Mouse (Mus musculus): ENCODE measurements at regions not wholly inside any gene's neighbourhood (a gene's known extent, or its start where the extent isn't known, plus 50 kb on each side); places are given as distances from the start of the nearest gene placed in this dataset.

- WGBS = 85% methylated on average over 2 of the region's 2 CpGs
- H3K9ac ChIP-seq (replicated peaks; ENCODE audit: low read length) = no peak overlapping the region
- no peak overlapping the region for H3K4me3 ChIP-seq (ENCODE audit: low read length)
- H3K36me3 ChIP-seq (ENCODE audit: insufficient read depth, low read length) = no peaks in the 10 kb centered on the region
- no peaks in the 10 kb centered on the region for H3K27me3 ChIP-seq (ENCODE audit: insufficient read depth, low read length)
- ATAC-seq (no peak), DNase-seq (ENCODE audit: low spot score) (no peak)
- H3K4me1 ChIP-seq (ENCODE audit: insufficient read depth, low read length) = no peaks in the 10 kb centered on the region
- TF ChIP-seq CTCF (IDR thresholded peaks at IDR 0.05; ENCODE audit: low read depth) = no peak
- H3K4me2 ChIP-seq (ENCODE audit: low read depth, low read length) = no peak overlapping the region
- H3K27ac ChIP-seq = no peak overlapping the region
- H3K9me3 ChIP-seq (ENCODE audit: low read length) = no peaks in the 10 kb centered on the region
Observed at GRCm38 (mm10) chr17:82378248-82378820, 640.2 kb upstream of the Slc8a1 start.

GRCm38 (mm10) chr17:82377176-82377592 is 639.0 kb upstream of the Slc8a1 start:
- Histone ChIP-seq H3K4me1 (ENCODE audit: insufficient read depth, low read length) (no peaks in the 10 kb centered on the region), H3K9me3 (ENCODE audit: low read length) (no peaks in the 10 kb centered on the region), H3K9ac (replicated peaks; ENCODE audit: low read length) (no peak overlapping the region), H3K27ac (no peak overlapping the region), H3K4me2 (ENCODE audit: low read depth, low read length) (no peak overlapping the region), H3K27me3 (ENCODE audit: insufficient read depth, low read length) (no peaks in the 10 kb centered on the region), H3K36me3 (ENCODE audit: insufficient read depth, low read length) (no peaks in the 10 kb centered on the region), H3K4me3 (ENCODE audit: low read length) (no peak overlapping the region)
- DNase-seq (ENCODE audit: low spot score) (no peak), ATAC-seq (no peak)
- 90% methylated on average over 1 of the region's 1 CpGs for whole genome bisulfite sequencing
- no peak for TF ChIP-seq CTCF (IDR thresholded peaks at IDR 0.05; ENCODE audit: low read depth)

GRCm38 (mm10) chr17:82367876-82368275 is 629.7 kb upstream of the Slc8a1 start:
- DNase-seq (ENCODE audit: low spot score) = no peak
- no peak for TF ChIP-seq CTCF (IDR thresholded peaks at IDR 0.05; ENCODE audit: low read depth)

GRCm38 (mm10) chr17:82366001-82366400 is 627.8 kb upstream of the Slc8a1 start:
- Histone ChIP-seq H3K4me2 (ENCODE audit: low read depth, low read length) (no peak overlapping the region), H3K27me3 (ENCODE audit: insufficient read depth, low read length) (no peaks in the 10 kb centered on the region), H3K36me3 (ENCODE audit: insufficient read depth, low read length) (no peaks in the 10 kb centered on the region), H3K4me1 (ENCODE audit: insufficient read depth, low read length) (no peaks in the 10 kb centered on the region), H3K4me3 (ENCODE audit: low read length) (no peak overlapping the region), H3K9ac (replicated peaks; ENCODE audit: low read length) (no peak overlapping the region), H3K9me3 (ENCODE audit: low read length) (no peaks in the 10 kb centered on the region), H3K27ac (no peak overlapping the region)
- no peak for TF ChIP-seq CTCF (IDR thresholded peaks at IDR 0.05; ENCODE audit: low read depth)
- DNase-seq (ENCODE audit: low spot score) (no peak), ATAC-seq (no peak)
- WGBS = 90% methylated on average over 4 of the region's 4 CpGs

More at GRCm38 (mm10) chr17:82367876-82368275, 629.7 kb upstream of the Slc8a1 start:
- Histone ChIP-seq H3K9ac (replicated peaks; ENCODE audit: low read length) (no peak overlapping the region), H3K4me2 (ENCODE audit: low read depth, low read length) (no peak overlapping the region), H3K4me1 (ENCODE audit: insufficient read depth, low read length) (no peaks in the 10 kb centered on the region), H3K27ac (no peak overlapping the region), H3K9me3 (ENCODE audit: low read length) (no peaks in the 10 kb centered on the region), H3K36me3 (ENCODE audit: insufficient read depth, low read length) (no peaks in the 10 kb centered on the region), H3K27me3 (ENCODE audit: insufficient read depth, low read length) (no peaks in the 10 kb centered on the region), H3K4me3 (ENCODE audit: low read length) (no peak overlapping the region)
- ATAC-seq = no peak

GRCm38 (mm10) chr17:82348636-82349035 is 610.5 kb upstream of the Slc8a1 start:
- DNase-seq (ENCODE audit: low spot score) = no peak
- no peak overlapping the region for H3K27ac ChIP-seq
- H3K4me3 ChIP-seq (ENCODE audit: low read length) = no peak overlapping the region
- no peak overlapping the region for H3K4me2 ChIP-seq (ENCODE audit: low read depth, low read length)
- H3K9ac ChIP-seq (replicated peaks; ENCODE audit: low read length) = no peak overlapping the region
- no peaks in the 10 kb centered on the region for H3K4me1 ChIP-seq (ENCODE audit: insufficient read depth, low read length)
- H3K9me3 ChIP-seq (ENCODE audit: low read length) = no peaks in the 10 kb centered on the region
- ATAC-seq = no peak
- no peaks in the 10 kb centered on the region for H3K27me3 ChIP-seq (ENCODE audit: insufficient read depth, low read length)
- no peak for TF ChIP-seq CTCF (IDR thresholded peaks at IDR 0.05; ENCODE audit: low read depth)
- H3K36me3 ChIP-seq (ENCODE audit: insufficient read depth, low read length) = no peaks in the 10 kb centered on the region

- H3K9me3 ChIP-seq (ENCODE audit: low read length) = no peaks in the 10 kb centered on the region
- H3K27me3 ChIP-seq (ENCODE audit: insufficient read depth, low read length) = no peaks in the 10 kb centered on the region
- DNase-seq (ENCODE audit: low spot score) (no peak), ATAC-seq (no peak)
- H3K9ac ChIP-seq (replicated peaks; ENCODE audit: low read length) = no peak overlapping the region
- no peak overlapping the region for H3K27ac ChIP-seq
- 93% methylated on average over 5 of the region's 5 CpGs for WGBS
- H3K4me2 ChIP-seq (ENCODE audit: low read depth, low read length) = no peak overlapping the region
- TF ChIP-seq CTCF (IDR thresholded peaks at IDR 0.05; ENCODE audit: low read depth) = no peak
- H3K4me1 ChIP-seq (ENCODE audit: insufficient read depth, low read length) = no peaks in the 10 kb centered on the region
- no peaks in the 10 kb centered on the region for H3K36me3 ChIP-seq (ENCODE audit: insufficient read depth, low read length)
- H3K4me3 ChIP-seq (ENCODE audit: low read length) = no peak overlapping the region
Observed at GRCm38 (mm10) chr17:82331429-82331828, 593.3 kb upstream of the Slc8a1 start.

GRCm38 (mm10) chr17:82312191-82312590 is 574.0 kb upstream of the Slc8a1 start:
- DNase-seq (ENCODE audit: low spot score) (no peak), ATAC-seq (no peak)
- Histone ChIP-seq H3K27ac (no peak overlapping the region), H3K4me1 (ENCODE audit: insufficient read depth, low read length) (no peaks in the 10 kb centered on the region), H3K4me2 (ENCODE audit: low read depth, low read length) (no peak overlapping the region), H3K9me3 (ENCODE audit: low read length) (no peaks in the 10 kb centered on the region), H3K4me3 (ENCODE audit: low read length) (no peak overlapping the region), H3K9ac (replicated peaks; ENCODE audit: low read length) (no peak overlapping the region), H3K36me3 (ENCODE audit: insufficient read depth, low read length) (no peaks in the 10 kb centered on the region), H3K27me3 (ENCODE audit: insufficient read depth, low read length) (no peaks in the 10 kb centered on the region)
- TF ChIP-seq CTCF (IDR thresholded peaks at IDR 0.05; ENCODE audit: low read depth) = no peak
- 86% methylated on average over 5 of the region's 5 CpGs for WGBS
